Mouse (Mus musculus) cerebellum, postnatal 4 days (tissue): ENCODE measurements around the gene Rhox3g.
"Not testable (repeated sequence)": the region's sequence is repeated elsewhere in the genome, so short reads cannot be mapped to it uniquely, and the experiment has no call there.

ENCODE experiments used
- DNase-seq, 2 experiments: peaks; one replicate each; pipeline ENCODE4 v3.0.0; 2022; ENCODE audit warnings: low spot score in 2 of 2, mixed read lengths in 1 of 2

Rhox3g gene

DNA sequence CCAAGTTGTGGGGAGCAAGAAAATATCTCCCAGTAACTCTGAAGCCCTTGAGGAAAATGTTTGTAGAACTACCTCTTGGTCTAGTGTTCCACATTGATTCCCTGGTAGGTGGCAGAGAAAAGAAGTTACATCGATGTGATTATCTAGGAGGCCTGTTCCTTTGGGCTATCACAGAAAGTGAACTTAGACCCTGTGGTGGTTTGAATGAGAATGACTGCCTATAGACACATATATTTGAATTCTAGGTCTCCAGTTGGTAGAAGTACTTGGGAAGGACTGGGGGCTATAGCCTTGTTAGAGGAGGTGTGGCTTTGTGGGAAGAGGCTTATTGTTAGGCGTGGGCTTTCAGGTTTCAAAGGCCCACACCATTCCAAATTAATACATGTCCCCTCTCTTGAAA is at the start of gene Rhox3g:
Rhox3g (minus strand) TSS at position 101 of the 400 bp plus-strand sequence.
- not testable (repeated sequence) for DNase-seq

DNA sequence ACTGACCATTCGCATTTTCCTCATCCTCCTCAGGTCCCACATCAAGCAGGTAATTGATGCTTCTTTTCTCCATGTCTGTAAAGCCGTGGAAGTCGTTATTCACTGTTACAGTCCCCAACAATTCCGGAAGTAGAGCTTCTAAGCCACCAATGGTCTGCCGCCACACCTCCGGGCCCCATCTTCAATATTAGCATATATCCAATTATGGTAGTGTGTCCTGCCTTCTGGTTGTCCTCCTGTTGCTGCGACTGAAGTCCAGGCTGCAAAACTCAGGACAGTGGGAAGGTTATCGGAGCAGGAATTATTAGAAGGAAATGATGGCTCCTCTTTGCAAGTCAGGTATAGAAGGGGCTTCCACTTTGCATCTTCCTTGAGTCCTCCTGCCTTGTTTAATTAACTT is 44.8 kb upstream of the Rhox3g start, which contains the start of gene Rhox2h:
Rhox2h (minus strand) TSS at position 101 of the 400 bp plus-strand sequence.
- DNase-seq = not testable (repeated sequence)

DNA sequence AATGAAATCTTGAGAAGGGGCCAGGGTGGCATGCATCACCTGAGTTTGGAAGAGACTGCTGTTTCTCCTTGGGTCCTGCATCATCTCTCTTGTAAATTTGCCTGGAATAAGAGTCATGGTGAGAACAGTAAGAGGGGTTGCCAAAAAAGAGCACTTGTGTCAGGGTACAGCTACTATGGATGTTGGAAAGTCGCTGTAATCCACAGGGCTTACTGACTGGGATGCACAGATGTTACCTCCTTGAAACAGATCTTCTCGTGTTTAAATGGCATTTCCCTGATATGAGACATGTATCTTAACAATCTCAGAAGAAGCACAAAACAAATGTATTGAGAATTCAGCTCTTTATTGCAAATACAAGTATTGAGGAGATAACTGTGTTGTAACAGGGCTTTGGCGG is 40.3 kb upstream of the Rhox3g start, which contains the start of gene Rhox3h:
Rhox3h (minus strand) TSS at position 101 of the 400 bp plus-strand sequence.
- not testable (repeated sequence) for DNase-seq

DNA sequence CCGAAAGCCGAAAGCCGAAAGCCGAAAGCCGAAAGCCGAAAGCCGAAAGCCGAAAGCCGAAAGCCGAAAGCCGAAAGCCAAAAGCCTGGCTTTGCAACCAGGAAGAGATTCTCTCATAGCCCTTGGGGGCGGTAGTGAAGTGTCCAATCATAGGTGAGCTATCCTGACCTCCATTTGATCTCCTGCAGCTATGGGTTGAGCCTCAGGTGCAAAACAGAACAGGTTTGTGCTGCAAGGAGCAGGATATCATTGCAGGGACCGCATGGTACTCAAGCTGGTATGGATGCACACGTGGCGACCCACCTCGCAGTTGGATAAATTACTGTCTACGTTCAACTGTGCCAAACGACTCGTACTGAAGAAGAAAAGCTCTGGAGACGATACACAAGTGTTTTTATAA is 22.8 kb upstream of the Rhox3g start, which contains the start of gene Rhox4g:
Rhox4g (minus strand) TSS at position 101 of the 400 bp plus-strand sequence.
- DNase-seq = not testable (repeated sequence)

DNA sequence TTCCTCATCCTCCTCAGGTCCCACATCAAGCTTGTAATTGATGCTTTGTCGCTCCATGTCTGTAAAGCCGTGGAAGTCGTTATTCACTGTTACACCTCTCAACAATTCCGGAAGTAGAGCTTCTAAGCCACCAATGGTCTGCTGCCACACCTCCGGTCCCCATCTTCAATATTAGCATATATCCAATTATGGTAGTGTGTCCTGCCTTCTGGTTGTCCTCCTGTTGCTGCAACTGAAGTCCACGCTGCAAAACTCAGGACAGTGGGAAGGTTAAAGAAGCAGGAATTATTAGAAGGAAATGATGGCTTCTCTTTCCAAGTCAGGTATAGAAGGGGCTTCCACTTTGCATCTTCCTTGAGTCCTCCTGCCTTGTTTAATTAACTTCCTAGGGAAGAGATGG is 15.0 kb upstream of the Rhox3g start, which contains the start of gene Rhox2g:
Rhox2g (minus strand) TSS at position 101 of the 400 bp plus-strand sequence.
- DNase-seq = not testable (repeated sequence)

DNA sequence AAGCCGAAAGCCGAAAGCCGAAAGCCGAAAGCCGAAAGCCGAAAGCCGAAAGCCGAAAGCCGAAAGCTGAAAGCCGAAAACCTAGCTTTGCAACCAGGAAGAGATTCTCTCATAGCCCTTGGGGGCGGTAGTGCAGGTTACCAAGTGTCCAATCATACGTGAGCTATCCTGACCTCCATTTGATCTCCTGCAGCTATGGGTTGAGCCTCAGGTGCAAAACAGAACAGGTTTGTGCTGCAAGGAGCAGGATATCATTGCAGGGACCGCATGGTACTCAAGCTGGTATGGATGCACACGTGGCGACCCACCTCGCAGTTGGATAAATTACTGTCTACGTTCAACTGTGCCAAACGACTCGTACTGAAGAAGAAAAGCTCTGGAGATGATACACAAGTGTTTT is 20.8 kb downstream of the Rhox3g start, which contains the start of gene Rhox4f:
Rhox4f (minus strand) TSS at position 101 of the 400 bp plus-strand sequence.
- not testable (repeated sequence) for DNase-seq

DNA sequence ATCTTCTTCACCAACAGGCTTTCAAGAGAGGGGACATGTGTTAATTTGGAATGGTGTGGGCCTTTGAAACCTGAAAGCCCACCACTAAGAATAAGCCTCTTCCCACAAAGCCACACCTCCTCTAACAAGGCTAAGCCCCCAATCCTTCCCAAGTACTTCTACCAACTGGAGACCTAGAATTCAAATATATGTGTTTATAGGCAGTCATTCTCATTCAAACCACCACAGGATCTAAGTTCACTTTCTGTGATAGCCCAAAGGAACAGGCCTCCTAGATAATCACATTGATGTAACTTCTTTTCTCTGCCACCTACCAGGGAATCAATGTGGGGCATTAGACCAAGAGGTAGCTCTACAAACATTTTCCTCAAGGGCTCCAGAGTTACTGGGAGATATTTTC is 47.7 kb downstream of the Rhox3g start, which contains the start of gene Rhox3f:
Rhox3f (plus strand) TSS at position 301 of the 400 bp plus-strand sequence.
- DNase-seq = not testable (repeated sequence)
